Comparison of ENCODE assay signal across 16 mouse cellular contexts in genomic region chr5:127996526-127997245, GRCm38 (mm10).
A peak's percentile ranks its signal among the peaks of the same experiment; 100 is the strongest.
DNase-seq lines count a peak whose midpoint lies in the region; ATAC-seq lines count a peak whose summit lies in the region.
"Had no signal": no experiment of that assay in that cellular context is flagged by ENCODE, and none has a peak within 500 bp of the region (broad histone marks: within the 10 kb centered on the region; RNA-seq: fewer than 3 reads in every experiment).

No protein-coding gene starts in this region.

- peak; percentile 66 for ATAC-seq in frontal cortex, adult (ENCODE audit: low TSS enrichment)
- no peak for ATAC-seq in granulocyte monocyte progenitor cell, adult 5-6 weeks (replicated peaks; ENCODE audit: poor library complexity, severe bottlenecking)
- ATAC-seq: activated CD4-positive, CD25-positive, alpha-beta regulatory T cell, adult 4 months; forebrain, embryonic 16.5 days; intestine, embryonic 15.5 days had no signal

- DNase-seq in frontal cortex, postnatal 10 days (ENCODE audit: low spot score in 2 of 2) = no peak
- DNase-seq in left cerebral cortex, adult 9 months (ENCODE audit: low spot score in 2 of 2) = peak; percentile 11 to 27
- DNase-seq in left cerebral cortex, adult 11 months (ENCODE audit: low spot score) = no peak
- DNase-seq in brain, adult 2 months (ENCODE audit: low read depth, low spot score) = peak; percentile 68
- peak; percentile 12 to 14 for DNase-seq in frontal cortex, postnatal 14 days (ENCODE audit: low spot score in 2 of 2)
- DNase-seq in cerebellum, postnatal 10 days = no peak
- DNase-seq: adrenal gland, postnatal 14 days; cerebellum, adult 2 months; cerebellum, postnatal 14 days; gastrocnemius, postnatal 36 days; heart, adult 2 months had no signal

Comparison
In these comparisons a context has a peak if more than half of its experiments do, and no peak if none do; other contexts are left out.
1. DNase-seq: peak in left cerebral cortex, adult 9 months (2 of 2), brain, adult 2 months (single experiment) and frontal cortex, postnatal 14 days (2 of 2); none in frontal cortex, postnatal 10 days (0 of 2), left cerebral cortex, adult 11 months (single experiment) and cerebellum, postnatal 10 days (0 of 2).